Mouse (Mus musculus): ENCODE measurements around the gene Rab37. TPM values are rescaled to one million over a fixed set of nuclear protein-coding genes. Genes with fewer than 3 reads are reported as not detected.
A peak's percentile ranks its signal among the peaks of the same experiment; 100 is the strongest.

The Rab37 gene
- total RNA-seq, 2 experiments from 2014 or later = 3.3 to 3.4 TPM

GRCm38 (mm10) chr11:115098203-115098932, 7.1 kb downstream of the Rab37 start:
- H3K27ac ChIP-seq = peak overlapping the region; percentile 4
- DNase-seq (ENCODE audit: low spot score in 2 of 2) = peak; percentile 37 to 38
- no peak for TF ChIP-seq CTCF (conservative IDR thresholded peaks at IDR 0.05)
- no peak overlapping the region for H3K4me3 ChIP-seq

- DNase-seq (ENCODE audit: low spot score in 2 of 2) = no peak
- peak overlapping the region; percentile 4; the same call in 1 of the 2 replicates for H3K27ac ChIP-seq
Observed at GRCm38 (mm10) chr11:115099241-115099840, 8.1 kb downstream of the Rab37 start.

GRCm38 (mm10) chr11:115100032-115100621, 8.9 kb downstream of the Rab37 start:
- no peak for TF ChIP-seq CTCF (conservative IDR thresholded peaks at IDR 0.05)
- no peak for DNase-seq (ENCODE audit: low spot score in 2 of 2)
- no peak overlapping the region for H3K4me3 ChIP-seq
- no peak overlapping the region for H3K27ac ChIP-seq

More at GRCm38 (mm10) chr11:115099241-115099840, 8.1 kb downstream of the Rab37 start:
- no peak for TF ChIP-seq CTCF (conservative IDR thresholded peaks at IDR 0.05)
- no peak overlapping the region for H3K4me3 ChIP-seq

GRCm38 (mm10) chr11:115100741-115101140, 9.5 kb downstream of the Rab37 start:
- no peak for DNase-seq (ENCODE audit: low spot score in 2 of 2)
- H3K4me3 ChIP-seq = no peak overlapping the region
- H3K27ac ChIP-seq = no peak overlapping the region
- TF ChIP-seq CTCF (conservative IDR thresholded peaks at IDR 0.05) = no peak

- no peak for DNase-seq (ENCODE audit: low spot score in 2 of 2)
- H3K4me3 ChIP-seq = no peak overlapping the region
- TF ChIP-seq CTCF (conservative IDR thresholded peaks at IDR 0.05) = no peak
- H3K27ac ChIP-seq = no peak overlapping the region
Observed at GRCm38 (mm10) chr11:115101615-115102051, 10.4 kb downstream of the Rab37 start.

GRCm38 (mm10) chr11:115102116-115102515, 10.9 kb downstream of the Rab37 start:
- Histone ChIP-seq H3K4me3 (no peak overlapping the region), H3K27ac (no peak overlapping the region)
- no peak for TF ChIP-seq CTCF (conservative IDR thresholded peaks at IDR 0.05)
- DNase-seq (ENCODE audit: low spot score in 2 of 2) = no peak

GRCm38 (mm10) chr11:115103470-115104413, 12.5 kb downstream of the Rab37 start:
- H3K27ac ChIP-seq = no peak overlapping the region
- TF ChIP-seq CTCF (conservative IDR thresholded peaks at IDR 0.05) = no peak
- H3K4me3 ChIP-seq = no peak overlapping the region
- no peak for DNase-seq (ENCODE audit: low spot score in 2 of 2)

GRCm38 (mm10) chr11:115104769-115105563, 13.7 kb downstream of the Rab37 start:
- no peak overlapping the region for H3K4me3 ChIP-seq
- no peak overlapping the region for H3K27ac ChIP-seq
- DNase-seq (ENCODE audit: low spot score in 2 of 2) = no peak
- no peak for TF ChIP-seq CTCF (conservative IDR thresholded peaks at IDR 0.05)

- TF ChIP-seq CTCF (conservative IDR thresholded peaks at IDR 0.05) = no peak
- Histone ChIP-seq H3K27ac (no peak overlapping the region), H3K4me3 (no peak overlapping the region)
- no peak for DNase-seq (ENCODE audit: low spot score in 2 of 2)
Observed at GRCm38 (mm10) chr11:115106638-115107037, 15.4 kb downstream of the Rab37 start.

- Histone ChIP-seq H3K27ac (peak overlapping the region; percentile 55; the same call in 1 of the 2 replicates), H3K4me3 (no peak overlapping the region)
- DNase-seq (ENCODE audit: low spot score in 2 of 2) = no peak
- TF ChIP-seq CTCF (conservative IDR thresholded peaks at IDR 0.05) = no peak
Observed at GRCm38 (mm10) chr11:115107403-115107916, 16.2 kb downstream of the Rab37 start.

GRCm38 (mm10) chr11:115108176-115108575, 16.9 kb downstream of the Rab37 start:
- Histone ChIP-seq H3K4me3 (no peak overlapping the region), H3K27ac (no peak overlapping the region)
- TF ChIP-seq CTCF (conservative IDR thresholded peaks at IDR 0.05) = no peak
- no peak for DNase-seq (ENCODE audit: low spot score in 2 of 2)
